Mouse (Mus musculus): ENCODE measurements around the gene Txndc11. TPM values are rescaled to one million over a fixed set of nuclear protein-coding genes. Genes with fewer than 3 reads are reported as not detected.

Gene Txndc11
- total and polyA plus RNA-seq, 3 experiments = 24.9 to 33.7 TPM; not detected in 1

DNA sequence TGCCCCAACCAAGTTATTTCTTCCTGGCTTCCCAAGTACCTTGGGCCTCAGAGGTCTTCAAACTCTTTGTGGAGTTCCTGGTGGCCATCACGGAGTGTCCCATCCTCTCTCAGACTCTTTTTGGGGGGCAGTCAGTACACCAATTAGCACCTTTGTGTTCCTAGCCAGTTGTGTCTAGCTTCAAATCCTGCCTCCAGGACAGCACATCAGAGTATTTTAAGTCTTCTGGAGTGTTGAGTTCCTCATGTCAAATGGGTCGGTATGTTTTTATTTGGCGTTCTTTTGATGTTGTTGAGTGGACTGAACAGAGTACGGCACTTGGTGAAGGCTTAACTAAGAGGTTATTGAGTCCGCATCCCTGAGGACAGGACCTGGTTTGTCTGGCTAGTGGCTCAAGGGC, 69.0 kb downstream of the Txndc11 start:
- H3K27me3 ChIP-seq (ENCODE audit: control insufficient read depth in 1 of 2, insufficient read depth in 2 of 2, low read length in 2 of 2) = peaks cover 0 to 2% of the 10 kb centered on the region in 2 experiments; a peak in 1 of 4 replicates
- TF ChIP-seq RAD21 (IDR thresholded peaks at IDR 0.05; ENCODE audit: low read depth, low read length) (no peak), TAL1 (IDR thresholded peaks at IDR 0.05; ENCODE audit: low read length) (no peak), EP300 (IDR thresholded peaks at IDR 0.05; ENCODE audit: low read depth in 1 of 2, low read length in 2 of 2) (no peak), CHD2 (IDR thresholded peaks at IDR 0.05; ENCODE audit: low read length) (no peak), ZNF384 (IDR thresholded peaks at IDR 0.05; ENCODE audit: low read depth, low read length) (no peak), CHD1 (IDR thresholded peaks at IDR 0.05; ENCODE audit: low read depth, low read length) (no peak), MEF2A (IDR thresholded peaks at IDR 0.05; ENCODE audit: extremely low read depth, insufficient replicate concordance, low read depth, low read length, poor library complexity, severe bottlenecking) (no peak), CTCF (IDR thresholded peaks at IDR 0.05 in 2 of 3, conservative IDR thresholded peaks at IDR 0.05 in 1 of 3; ENCODE audit: control insufficient read depth in 1 of 3, insufficient read depth in 1 of 3, low read depth in 2 of 3, low read length in 3 of 3, poor library complexity in 1 of 3, severe bottlenecking in 1 of 3) (no peak), POLR2A (IDR thresholded peaks at IDR 0.05; ENCODE audit: control insufficient read depth in 1 of 2, insufficient read depth in 1 of 2, low read depth in 1 of 2, low read length in 2 of 2, poor library complexity in 1 of 2) (no peak), SIN3A (IDR thresholded peaks at IDR 0.05; ENCODE audit: low read length) (no peak), GATA1 (IDR thresholded peaks at IDR 0.05; ENCODE audit: low read depth, low read length) (no peak), JUND (IDR thresholded peaks at IDR 0.05; ENCODE audit: low read depth, low read length) (no peak), MYC (IDR thresholded peaks at IDR 0.05; ENCODE audit: low read depth, low read length) (no peak), SMC3 (IDR thresholded peaks at IDR 0.05; ENCODE audit: low read depth, low read length) (no peak)
- no peak overlapping the region for H3K27ac ChIP-seq (ENCODE audit: control insufficient read depth, low read depth, low read length)
- H3K4me3 ChIP-seq (ENCODE audit: control insufficient read depth in 1 of 2, insufficient read depth in 1 of 2, low read depth in 2 of 2, low read length in 2 of 2) = peak overlapping the region in 1 of 2 experiments; percentile 34; a peak in 1 of 4 replicates
- no peak overlapping the region for H3K9ac ChIP-seq (ENCODE audit: control insufficient read depth, low read depth, low read length, poor library complexity, severe bottlenecking)
- no peaks in the 10 kb centered on the region for H3K9me3 ChIP-seq (replicated peaks; ENCODE audit: insufficient read depth, low read length)
- no peak for DNase-seq (ENCODE audit: low read depth, low spot score)
- peaks cover 0 to 14% of the 10 kb centered on the region in 2 experiments; a peak in 3 of 4 replicates for H3K4me1 ChIP-seq (ENCODE audit: control insufficient read depth in 1 of 2, insufficient read depth in 2 of 2, low read length in 2 of 2)
- H3K79me2 ChIP-seq (ENCODE audit: control insufficient read depth, insufficient read depth, low read length, poor library complexity) = no peaks in the 10 kb centered on the region
- H3K36me3 ChIP-seq (ENCODE audit: control insufficient read depth in 1 of 2, insufficient read depth in 2 of 2, low read length in 2 of 2) = peaks cover 0 to 10% of the 10 kb centered on the region in 2 experiments; a peak in 1 of 4 replicates

- Histone ChIP-seq H3K9ac (ENCODE audit: control insufficient read depth, low read depth, low read length, poor library complexity, severe bottlenecking) (no peak overlapping the region), H3K79me2 (ENCODE audit: control insufficient read depth, insufficient read depth, low read length, poor library complexity) (no peaks in the 10 kb centered on the region), H3K36me3 (ENCODE audit: control insufficient read depth in 1 of 2, insufficient read depth in 2 of 2, low read length in 2 of 2) (peaks cover 0 to 10% of the 10 kb centered on the region in 2 experiments; a peak in 1 of 4 replicates), H3K27me3 (ENCODE audit: control insufficient read depth in 1 of 2, insufficient read depth in 2 of 2, low read length in 2 of 2) (peaks cover 0 to 2% of the 10 kb centered on the region in 2 experiments; a peak in 1 of 4 replicates), H3K27ac (ENCODE audit: control insufficient read depth, low read depth, low read length) (no peak overlapping the region), H3K9me3 (replicated peaks; ENCODE audit: insufficient read depth, low read length) (no peaks in the 10 kb centered on the region), H3K4me3 (ENCODE audit: control insufficient read depth in 1 of 2, insufficient read depth in 1 of 2, low read depth in 2 of 2, low read length in 2 of 2) (no peak overlapping the region), H3K4me1 (ENCODE audit: control insufficient read depth in 1 of 2, insufficient read depth in 2 of 2, low read length in 2 of 2) (peaks cover 0 to 14% of the 10 kb centered on the region in 2 experiments; a peak in 3 of 4 replicates)
- DNase-seq (ENCODE audit: low read depth, low spot score) = no peak
- TF ChIP-seq E2F4 (IDR thresholded peaks at IDR 0.05; ENCODE audit: borderline replicate concordance, low read depth, low read length) = no peak
- TF ChIP-seq ZKSCAN1 (IDR thresholded peaks at IDR 0.05; ENCODE audit: low read depth, low read length) = peak; percentile 75
- TF ChIP-seq MYC (IDR thresholded peaks at IDR 0.05; ENCODE audit: low read depth, low read length) = no peak
Measured at GRCm38 (mm10) chr16:11064742-11065141, 69.7 kb downstream of the Txndc11 start.
